Mouse (Mus musculus): ENCODE results near the gene Xkr7. TPM values are rescaled to one million over a fixed set of nuclear protein-coding genes. Genes with fewer than 3 reads are reported as not detected.

The Xkr7 gene
- polyA plus RNA-seq, 1 experiment from 2014 or later, result not detected

- ATAC-seq (ENCODE audit: insufficient number of reproducible peaks, insufficient read depth, low FRiP score, low TSS enrichment, low read depth), result no peak
- H3K27me3 ChIP-seq, result peaks cover 73% of the 10 kb centered on the region
- no peak overlapping the region for H3K4me2 ChIP-seq
- peaks cover 10% of the 10 kb centered on the region for H3K4me1 ChIP-seq
- no peak overlapping the region for H3K9ac ChIP-seq
- no peak overlapping the region for H3K27ac ChIP-seq
- 64% methylated on average over 5 of the region's 5 CpGs for WGBS
- no peaks in the 10 kb centered on the region for H3K36me3 ChIP-seq
- H3K9me3 ChIP-seq, result no peaks in the 10 kb centered on the region
- H3K4me3 ChIP-seq, result no peak overlapping the region
Measured at GRCm38 (mm10) chr2:153033545-153034230, 2.0 kb downstream of the Xkr7 start.

DNA sequence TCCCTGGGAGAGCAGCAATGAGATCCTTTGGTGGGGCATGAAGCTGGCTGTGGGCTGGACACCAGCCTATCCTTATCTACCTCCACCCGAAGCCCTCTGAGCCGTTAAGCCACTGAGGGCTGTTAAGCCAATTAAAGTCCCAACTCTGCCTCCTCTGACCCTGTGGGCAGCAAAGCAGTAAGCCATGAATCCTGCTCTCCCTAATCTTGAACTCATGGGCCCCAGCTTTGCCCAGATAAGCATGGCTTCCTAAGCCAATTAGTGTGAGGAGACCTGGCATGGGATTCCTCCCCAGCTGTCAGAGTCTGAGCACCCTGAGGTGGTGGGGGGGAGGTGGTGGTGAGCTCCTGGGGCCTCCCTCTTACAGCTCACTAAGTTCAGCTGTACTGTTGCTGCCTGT lies 5.0 kb downstream of the Xkr7 start:
- Histone ChIP-seq H3K36me3 (no peaks in the 10 kb centered on the region), H3K4me3 (no peak overlapping the region), H3K9me3 (no peaks in the 10 kb centered on the region), H3K27me3 (peaks cover 43% of the 10 kb centered on the region), H3K4me1 (peaks cover 7% of the 10 kb centered on the region), H3K27ac (no peak overlapping the region), H3K9ac (no peak overlapping the region), H3K4me2 (no peak overlapping the region)
- ATAC-seq (ENCODE audit: insufficient number of reproducible peaks, insufficient read depth, low FRiP score, low TSS enrichment, low read depth), result no peak
- 48% methylated on average over 2 of the region's 2 CpGs for WGBS

GRCm38 (mm10) chr2:153043886-153044285 lies 12.2 kb downstream of the Xkr7 start:
- Histone ChIP-seq H3K4me1 (peaks cover 13% of the 10 kb centered on the region), H3K9ac (no peak overlapping the region), H3K9me3 (no peaks in the 10 kb centered on the region), H3K27me3 (peaks cover 12% of the 10 kb centered on the region), H3K4me3 (no peak overlapping the region), H3K4me2 (no peak overlapping the region), H3K36me3 (no peaks in the 10 kb centered on the region), H3K27ac (no peak overlapping the region)
- no peak for ATAC-seq (ENCODE audit: insufficient number of reproducible peaks, insufficient read depth, low FRiP score, low TSS enrichment, low read depth)
- 56% methylated on average over 3 of the region's 3 CpGs for WGBS

DNA sequence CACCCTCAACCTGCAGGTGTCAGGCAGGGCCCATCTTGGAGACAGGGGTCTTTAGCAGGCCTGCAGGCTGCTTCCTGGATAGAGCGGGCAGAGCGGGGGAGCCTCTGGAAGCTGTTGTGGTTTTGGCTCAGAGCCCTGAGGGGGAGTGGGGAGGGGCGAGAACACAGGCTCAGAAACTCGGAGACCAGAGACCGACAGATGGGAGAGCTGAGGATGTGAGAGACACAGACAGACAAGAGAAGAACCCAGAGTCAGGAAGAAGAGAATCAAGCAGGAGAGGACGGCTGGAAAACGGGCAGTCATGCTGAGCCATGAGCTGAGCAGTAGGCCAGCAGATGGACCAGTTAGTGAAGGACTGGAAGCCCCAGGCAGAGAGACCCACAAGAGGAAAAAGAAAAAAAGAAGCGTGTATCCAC lies 14.2 kb downstream of the Xkr7 start:
- no peak overlapping the region for H3K9ac ChIP-seq
- 0 out of 2 replicates have a peak overlapping the region, but pooled peaks have one; percentile 12 for H3K4me2 ChIP-seq
- 10% methylated on average over 8 of the region's 8 CpGs for WGBS
- peaks cover 21% of the 10 kb centered on the region for H3K4me1 ChIP-seq
- H3K9me3 ChIP-seq, result no peaks in the 10 kb centered on the region
- ATAC-seq (ENCODE audit: insufficient number of reproducible peaks, insufficient read depth, low FRiP score, low TSS enrichment, low read depth), result no peak
- no peak overlapping the region for H3K27ac ChIP-seq
- peaks cover 18% of the 10 kb centered on the region for H3K27me3 ChIP-seq
- no peak overlapping the region for H3K4me3 ChIP-seq
- H3K36me3 ChIP-seq, result no peaks in the 10 kb centered on the region

- H3K27ac ChIP-seq, result no peak overlapping the region
- no peak overlapping the region for H3K9ac ChIP-seq
- H3K4me1 ChIP-seq, result peaks cover 26% of the 10 kb centered on the region
- H3K27me3 ChIP-seq, result peaks cover 38% of the 10 kb centered on the region
- no peaks in the 10 kb centered on the region for H3K36me3 ChIP-seq
- ATAC-seq (ENCODE audit: insufficient number of reproducible peaks, insufficient read depth, low FRiP score, low TSS enrichment, low read depth), result no peak
- no peak overlapping the region for H3K4me2 ChIP-seq
- WGBS, result 43% methylated on average over 17 of the region's 17 CpGs
- H3K4me3 ChIP-seq, result no peak overlapping the region
- H3K9me3 ChIP-seq, result no peaks in the 10 kb centered on the region
Measured at GRCm38 (mm10) chr2:153047828-153048465, 16.3 kb downstream of the Xkr7 start.

GRCm38 (mm10) chr2:153049288-153049996 lies 17.8 kb downstream of the Xkr7 start:
- Histone ChIP-seq H3K27me3 (peaks cover 49% of the 10 kb centered on the region), H3K36me3 (no peaks in the 10 kb centered on the region), H3K4me2 (no peak overlapping the region), H3K4me1 (peaks cover 26% of the 10 kb centered on the region), H3K27ac (no peak overlapping the region), H3K4me3 (no peak overlapping the region), H3K9ac (0 out of 2 replicates have a peak overlapping the region, but pooled peaks have one; percentile 36), H3K9me3 (no peaks in the 10 kb centered on the region)
- WGBS, result 39% methylated on average over 9 of the region's 9 CpGs
- ATAC-seq (ENCODE audit: insufficient number of reproducible peaks, insufficient read depth, low FRiP score, low TSS enrichment, low read depth), result 0 out of 2 replicates have a peak, but pooled peaks have one; percentile 43

DNA sequence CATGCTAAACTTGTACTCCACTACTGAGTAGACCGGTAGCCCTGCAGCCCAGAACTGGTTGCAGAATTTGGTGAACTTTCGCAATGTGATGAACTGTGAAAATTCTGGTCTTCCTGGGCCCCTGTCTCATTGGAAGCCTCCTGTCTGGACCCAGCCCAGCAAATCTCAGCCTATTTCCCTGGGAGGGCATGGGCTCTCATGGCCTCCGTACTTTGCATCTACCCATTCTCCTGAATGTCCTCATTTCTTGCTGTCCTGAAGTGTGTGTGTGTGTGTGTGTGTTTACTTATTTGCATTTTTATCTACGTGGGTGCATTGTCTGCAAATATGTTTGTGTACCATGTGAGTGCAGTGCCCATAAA lies 18.3 kb downstream of the Xkr7 start:
- ATAC-seq (ENCODE audit: insufficient number of reproducible peaks, insufficient read depth, low FRiP score, low TSS enrichment, low read depth), result no peak
- H3K9me3 ChIP-seq, result no peaks in the 10 kb centered on the region
- H3K4me3 ChIP-seq, result no peak overlapping the region
- H3K4me1 ChIP-seq, result peaks cover 26% of the 10 kb centered on the region
- peaks cover 55% of the 10 kb centered on the region for H3K27me3 ChIP-seq
- no peak overlapping the region for H3K27ac ChIP-seq
- no peak overlapping the region for H3K4me2 ChIP-seq
- H3K9ac ChIP-seq, result no peak overlapping the region
- WGBS, result 82% methylated on average over 4 of the region's 4 CpGs
- H3K36me3 ChIP-seq, result no peaks in the 10 kb centered on the region

DNA sequence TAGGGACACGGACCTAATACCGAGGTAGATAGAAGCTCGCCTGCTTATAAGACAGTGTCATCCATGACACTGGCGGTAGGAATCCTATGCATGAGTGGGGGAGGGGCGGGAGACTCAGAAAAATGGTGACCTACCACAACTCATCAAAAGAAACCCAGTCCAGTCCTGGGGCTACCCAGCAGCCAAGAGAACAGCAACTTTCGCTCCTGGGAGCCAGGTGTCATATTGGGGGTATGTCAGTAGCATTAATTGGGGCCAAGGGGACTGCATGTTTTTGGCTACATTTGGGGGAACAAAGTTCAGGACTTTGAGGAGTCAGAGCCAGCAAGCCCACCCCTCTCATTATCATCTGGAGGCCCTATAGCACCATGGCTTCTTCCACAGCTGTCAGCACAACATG lies 19.4 kb downstream of the Xkr7 start:
- no peak overlapping the region for H3K4me3 ChIP-seq

DNA sequence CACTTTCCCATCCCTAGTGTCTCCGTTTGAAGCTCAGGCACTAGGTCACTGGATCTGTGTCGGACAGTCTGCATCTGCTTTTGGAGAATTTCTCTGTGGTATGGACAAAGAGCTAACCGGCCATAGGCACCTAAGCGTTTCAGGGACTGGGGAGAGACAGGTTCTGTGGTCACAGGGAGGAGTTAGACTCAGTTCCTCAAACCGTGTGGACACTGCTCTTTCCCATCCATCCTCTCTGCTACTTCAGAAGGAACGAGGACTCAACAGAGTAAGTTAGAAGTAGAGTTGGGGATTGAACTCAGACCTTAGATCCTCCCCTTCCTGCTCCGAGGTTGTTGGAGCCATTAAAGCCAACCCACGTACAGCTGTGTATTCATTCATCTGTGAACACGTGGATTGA lies 19.9 kb downstream of the Xkr7 start:
- no peak overlapping the region for H3K27ac ChIP-seq
- H3K4me2 ChIP-seq, result no peak overlapping the region
- peaks cover 55% of the 10 kb centered on the region for H3K27me3 ChIP-seq
- no peaks in the 10 kb centered on the region for H3K36me3 ChIP-seq
- WGBS, result 80% methylated on average over 9 of the region's 9 CpGs
- H3K9ac ChIP-seq, result no peak overlapping the region
- no peak overlapping the region for H3K4me3 ChIP-seq
- H3K9me3 ChIP-seq, result no peaks in the 10 kb centered on the region
- H3K4me1 ChIP-seq, result peaks cover 15% of the 10 kb centered on the region
- ATAC-seq (ENCODE audit: insufficient number of reproducible peaks, insufficient read depth, low FRiP score, low TSS enrichment, low read depth), result no peak

More for the DNA sequence above, 19.4 kb downstream of the Xkr7 start:
- Histone ChIP-seq H3K27ac (no peak overlapping the region), H3K27me3 (peaks cover 55% of the 10 kb centered on the region), H3K36me3 (no peaks in the 10 kb centered on the region), H3K4me1 (peaks cover 19% of the 10 kb centered on the region), H3K4me2 (no peak overlapping the region), H3K9ac (no peak overlapping the region), H3K9me3 (no peaks in the 10 kb centered on the region)
- 73% methylated on average over 6 of the region's 6 CpGs for WGBS
- no peak for ATAC-seq (ENCODE audit: insufficient number of reproducible peaks, insufficient read depth, low FRiP score, low TSS enrichment, low read depth)

GRCm38 (mm10) chr2:153052700-153053351 lies 21.2 kb downstream of the Xkr7 start:
- Histone ChIP-seq H3K27ac (no peak overlapping the region), H3K9me3 (no peaks in the 10 kb centered on the region), H3K4me1 (peaks cover 14% of the 10 kb centered on the region), H3K4me3 (peak overlapping the region; percentile 9; the same call in 1 of the 2 replicates), H3K27me3 (peaks cover 51% of the 10 kb centered on the region), H3K9ac (peak overlapping the region; percentile 36; the same call in 1 of the 2 replicates), H3K4me2 (peak overlapping the region; percentile 30), H3K36me3 (no peaks in the 10 kb centered on the region)
- WGBS, result 6% methylated on average over 27 of the region's 30 CpGs
- ATAC-seq (ENCODE audit: insufficient number of reproducible peaks, insufficient read depth, low FRiP score, low TSS enrichment, low read depth), result no peak

DNA sequence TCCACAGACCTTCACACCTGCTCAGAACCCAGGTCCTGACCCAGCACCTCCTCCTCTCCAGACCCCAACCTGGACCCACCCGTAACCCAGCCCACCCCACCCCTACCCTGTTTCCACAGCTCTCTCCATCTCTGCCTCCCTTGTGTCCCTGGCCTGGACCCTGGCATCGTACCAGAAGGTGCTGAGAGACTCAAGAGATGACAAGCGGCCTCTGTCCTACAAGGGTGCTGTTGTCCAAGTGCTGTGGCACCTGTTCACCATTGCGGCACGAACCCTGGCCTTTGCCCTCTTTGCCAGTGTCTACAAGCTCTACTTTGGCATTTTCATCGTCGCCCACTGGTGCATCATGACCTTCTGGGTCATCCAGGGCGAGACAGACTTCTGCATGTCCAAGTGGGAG lies 22.2 kb downstream of the Xkr7 start:
- Histone ChIP-seq H3K27ac (no peak overlapping the region), H3K36me3 (no peaks in the 10 kb centered on the region), H3K4me1 (peaks cover 14% of the 10 kb centered on the region), H3K27me3 (peaks cover 46% of the 10 kb centered on the region), H3K9ac (no peak overlapping the region), H3K4me3 (no peak overlapping the region), H3K9me3 (no peaks in the 10 kb centered on the region), H3K4me2 (no peak overlapping the region)
- ATAC-seq (ENCODE audit: insufficient number of reproducible peaks, insufficient read depth, low FRiP score, low TSS enrichment, low read depth), result no peak
- WGBS, result 85% methylated on average over 8 of the region's 8 CpGs

Measured in embryonic facial prominence, embryonic 13.5 days (tissue).